Mouse (Mus musculus): ENCODE measurements around the gene Isca2. TPM values are rescaled to one million over a fixed set of nuclear protein-coding genes. Genes with fewer than 3 reads are reported as not detected.
A peak's percentile ranks its signal among the peaks of the same experiment; 100 is the strongest.

Isca2 gene
- total and polyA plus RNA-seq, 3 experiments: 52.3 to 198 (median 80.7) TPM

- no peak for ATAC-seq (ENCODE audit: extremely low read depth, insufficient number of reproducible peaks, low FRiP score, poor library complexity, severe bottlenecking)
- DNase-seq (ENCODE audit: low spot score): no peak
- Histone ChIP-seq H3K36me3 (replicated peaks) (peaks cover 23% of the 10 kb centered on the region), H3K4me3 (ENCODE audit: low read depth, low read length) (no peak overlapping the region), H3K9me3 (replicated peaks) (no peaks in the 10 kb centered on the region), H3K27me3 (ENCODE audit: insufficient read depth, low read length) (no peaks in the 10 kb centered on the region), H3K4me1 (ENCODE audit: insufficient read depth, low read depth, low read length) (peaks cover 29% of the 10 kb centered on the region)
- TF ChIP-seq GATA1 (IDR thresholded peaks at IDR 0.05; ENCODE audit: borderline replicate concordance, low read length): no peak
- TF ChIP-seq CTCF (IDR thresholded peaks at IDR 0.05; ENCODE audit: low read depth, low read length): no peak
- no peak for TF ChIP-seq GATA2 (IDR thresholded peaks at IDR 0.05; ENCODE audit: borderline replicate concordance, low read depth, low read length)
- no peak for TF ChIP-seq POLR2AphosphoS5 (IDR thresholded peaks at IDR 0.05; ENCODE audit: insufficient replicate concordance, low read depth, low read length)
- no peak for TF ChIP-seq TAL1 (conservative IDR thresholded peaks at IDR 0.05; ENCODE audit: low read depth, low read length)
Observed at GRCm38 (mm10) chr12:84776229-84776628, 3.2 kb downstream of the Isca2 start.

- DNase-seq (ENCODE audit: low spot score): peak; percentile 93
- no peak for TF ChIP-seq GATA1 (IDR thresholded peaks at IDR 0.05; ENCODE audit: borderline replicate concordance, low read length)
- TF ChIP-seq CTCF (IDR thresholded peaks at IDR 0.05; ENCODE audit: low read depth, low read length): peak; percentile 85
- peak; percentile 86 for ATAC-seq (ENCODE audit: extremely low read depth, insufficient number of reproducible peaks, low FRiP score, poor library complexity, severe bottlenecking)
Observed at GRCm38 (mm10) chr12:84784604-84785381, 11.7 kb downstream of the Isca2 start.

GRCm38 (mm10) chr12:84786091-84786490 lies 13.0 kb downstream of the Isca2 start:
- no peak for ATAC-seq (ENCODE audit: extremely low read depth, insufficient number of reproducible peaks, low FRiP score, poor library complexity, severe bottlenecking)
- no peak for DNase-seq (ENCODE audit: low spot score)
- no peak for TF ChIP-seq CTCF (IDR thresholded peaks at IDR 0.05; ENCODE audit: low read depth, low read length)
- no peak for TF ChIP-seq GATA1 (IDR thresholded peaks at IDR 0.05; ENCODE audit: borderline replicate concordance, low read length)
- no peak for TF ChIP-seq GATA2 (IDR thresholded peaks at IDR 0.05; ENCODE audit: borderline replicate concordance, low read depth, low read length)
- TF ChIP-seq POLR2AphosphoS5 (IDR thresholded peaks at IDR 0.05; ENCODE audit: insufficient replicate concordance, low read depth, low read length): no peak
- no peak for TF ChIP-seq TAL1 (conservative IDR thresholded peaks at IDR 0.05; ENCODE audit: low read depth, low read length)
- H3K4me1 ChIP-seq (ENCODE audit: insufficient read depth, low read depth, low read length): peaks cover 14% of the 10 kb centered on the region
- H3K4me3 ChIP-seq (ENCODE audit: low read depth, low read length): no peak overlapping the region
- H3K9me3 ChIP-seq (replicated peaks): no peaks in the 10 kb centered on the region
- peaks cover 50% of the 10 kb centered on the region for H3K27me3 ChIP-seq (ENCODE audit: insufficient read depth, low read length)
- H3K36me3 ChIP-seq (replicated peaks): peaks cover 2% of the 10 kb centered on the region

More at GRCm38 (mm10) chr12:84784604-84785381, 11.7 kb downstream of the Isca2 start:
- H3K9me3 ChIP-seq (replicated peaks): no peaks in the 10 kb centered on the region
- H3K36me3 ChIP-seq (replicated peaks): peaks cover 2% of the 10 kb centered on the region
- peaks cover 40% of the 10 kb centered on the region for H3K27me3 ChIP-seq (ENCODE audit: insufficient read depth, low read length)
- H3K4me3 ChIP-seq (ENCODE audit: low read depth, low read length): peak overlapping the region; percentile 25; the same call in 1 of the 2 replicates
- peaks cover 14% of the 10 kb centered on the region for H3K4me1 ChIP-seq (ENCODE audit: insufficient read depth, low read depth, low read length)

- peaks cover 78% of the 10 kb centered on the region for H3K27me3 ChIP-seq (ENCODE audit: insufficient read depth, low read length)
- DNase-seq (ENCODE audit: low spot score): no peak
- no peaks in the 10 kb centered on the region for H3K36me3 ChIP-seq (replicated peaks)
- ATAC-seq (ENCODE audit: extremely low read depth, insufficient number of reproducible peaks, low FRiP score, poor library complexity, severe bottlenecking): no peak
- no peaks in the 10 kb centered on the region for H3K9me3 ChIP-seq (replicated peaks)
- no peaks in the 10 kb centered on the region for H3K4me1 ChIP-seq (ENCODE audit: insufficient read depth, low read depth, low read length)
- no peak for TF ChIP-seq GATA1 (IDR thresholded peaks at IDR 0.05; ENCODE audit: borderline replicate concordance, low read length)
- no peak overlapping the region for H3K4me3 ChIP-seq (ENCODE audit: low read depth, low read length)
Observed at GRCm38 (mm10) chr12:84790853-84791252, 17.8 kb downstream of the Isca2 start.

- DNase-seq (ENCODE audit: low spot score) (no peak), ATAC-seq (ENCODE audit: extremely low read depth, insufficient number of reproducible peaks, low FRiP score, poor library complexity, severe bottlenecking) (no peak)
- no peak overlapping the region for H3K4me3 ChIP-seq (ENCODE audit: low read depth, low read length)
- peaks cover 71% of the 10 kb centered on the region for H3K27me3 ChIP-seq (ENCODE audit: insufficient read depth, low read length)
- TF ChIP-seq POLR2AphosphoS5 (IDR thresholded peaks at IDR 0.05; ENCODE audit: insufficient replicate concordance, low read depth, low read length) (no peak), GATA1 (IDR thresholded peaks at IDR 0.05; ENCODE audit: borderline replicate concordance, low read length) (no peak), TAL1 (conservative IDR thresholded peaks at IDR 0.05; ENCODE audit: low read depth, low read length) (no peak), CTCF (IDR thresholded peaks at IDR 0.05; ENCODE audit: low read depth, low read length) (no peak), GATA2 (IDR thresholded peaks at IDR 0.05; ENCODE audit: borderline replicate concordance, low read depth, low read length) (no peak)
- no peaks in the 10 kb centered on the region for H3K36me3 ChIP-seq (replicated peaks)
- no peaks in the 10 kb centered on the region for H3K4me1 ChIP-seq (ENCODE audit: insufficient read depth, low read depth, low read length)
- no peaks in the 10 kb centered on the region for H3K9me3 ChIP-seq (replicated peaks)
Observed at GRCm38 (mm10) chr12:84792629-84793028, 19.6 kb downstream of the Isca2 start.

- H3K36me3 ChIP-seq (replicated peaks): no peaks in the 10 kb centered on the region
- DNase-seq (ENCODE audit: low spot score): no peak
- H3K9me3 ChIP-seq (replicated peaks): no peaks in the 10 kb centered on the region
- H3K27me3 ChIP-seq (ENCODE audit: insufficient read depth, low read length): peaks cover 72% of the 10 kb centered on the region
- no peak for ATAC-seq (ENCODE audit: extremely low read depth, insufficient number of reproducible peaks, low FRiP score, poor library complexity, severe bottlenecking)
- TF ChIP-seq GATA2 (IDR thresholded peaks at IDR 0.05; ENCODE audit: borderline replicate concordance, low read depth, low read length) (no peak), POLR2AphosphoS5 (IDR thresholded peaks at IDR 0.05; ENCODE audit: insufficient replicate concordance, low read depth, low read length) (no peak), GATA1 (IDR thresholded peaks at IDR 0.05; ENCODE audit: borderline replicate concordance, low read length) (no peak), TAL1 (conservative IDR thresholded peaks at IDR 0.05; ENCODE audit: low read depth, low read length) (no peak), CTCF (IDR thresholded peaks at IDR 0.05; ENCODE audit: low read depth, low read length) (no peak)
- H3K4me3 ChIP-seq (ENCODE audit: low read depth, low read length): no peak overlapping the region
- no peaks in the 10 kb centered on the region for H3K4me1 ChIP-seq (ENCODE audit: insufficient read depth, low read depth, low read length)
Observed at GRCm38 (mm10) chr12:84794647-84795046, 21.6 kb downstream of the Isca2 start.

Measured in G1E (cell line).